Mouse (Mus musculus) NIH3T3 (cell line): ENCODE data around the gene Cryzl2.

Experiments used
- DNase-seq: peaks from one replicate; pipeline ENCODE4 v3.0.0-alpha.2; 2012; ENCODE audit warnings: low read depth

The Cryzl2 gene

DNA sequence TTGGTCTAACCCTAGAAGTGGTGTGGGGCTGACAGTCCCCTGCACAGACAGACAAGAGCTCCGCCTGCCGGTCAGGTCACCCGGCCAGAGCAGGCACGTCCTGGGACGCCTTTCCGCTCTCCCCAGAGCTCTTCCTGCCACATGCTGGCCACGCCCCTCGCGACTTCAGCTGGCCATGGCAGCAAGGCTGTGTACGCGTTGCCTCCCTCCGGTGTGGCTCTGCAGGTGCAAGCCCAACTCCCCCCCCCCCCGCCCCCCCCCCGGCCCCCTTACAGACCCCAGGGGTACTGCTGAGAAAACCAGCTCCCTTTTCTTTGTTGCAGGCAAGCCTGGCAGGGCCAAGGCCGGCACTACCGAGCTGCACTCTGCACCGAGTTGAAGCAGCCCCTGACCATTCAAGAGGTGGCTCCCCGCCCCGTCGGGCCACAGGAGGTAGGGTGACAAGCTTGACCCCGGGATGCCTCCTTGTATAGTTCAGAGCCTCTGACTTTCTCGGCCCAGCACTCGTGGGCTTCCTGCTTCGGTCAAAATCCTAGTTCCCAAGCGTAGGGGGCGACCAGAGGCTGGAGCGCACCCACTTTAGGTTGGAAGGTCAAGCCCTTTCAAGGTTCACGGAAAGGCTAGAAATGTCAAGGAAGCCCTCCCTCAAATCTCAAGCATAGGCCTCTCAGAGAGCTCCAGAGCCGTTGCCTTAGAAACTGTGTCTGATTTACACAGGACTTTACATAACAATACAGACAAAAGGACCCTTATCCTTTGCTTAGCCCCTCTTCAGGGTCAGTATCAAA, at the start of gene Cryzl2:
Gene Cryzl2, plus strand, starts transcription at position 157 of the 788 bp plus-strand sequence.
- DNase-seq: no peak

DNA sequence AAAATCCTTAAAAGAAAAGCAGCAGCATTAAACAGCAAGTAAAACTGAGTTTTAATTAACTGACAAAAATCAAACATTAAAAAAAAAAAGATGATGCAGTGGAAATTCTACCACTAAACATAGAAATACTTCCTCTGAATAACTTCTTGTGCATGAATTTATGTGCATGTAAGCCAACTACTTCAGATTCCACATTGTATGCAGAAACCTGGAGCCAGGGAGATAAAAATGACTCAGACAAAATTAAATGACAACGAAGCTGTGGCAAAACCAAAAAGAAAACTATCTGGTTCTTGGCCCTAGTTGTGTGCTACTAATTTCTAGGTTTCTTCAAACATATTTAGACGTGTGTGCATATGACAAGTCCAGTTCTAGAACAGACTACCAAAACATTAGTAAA, 48.7 kb upstream of the Cryzl2 start:
- DNase-seq: no peak

DNA sequence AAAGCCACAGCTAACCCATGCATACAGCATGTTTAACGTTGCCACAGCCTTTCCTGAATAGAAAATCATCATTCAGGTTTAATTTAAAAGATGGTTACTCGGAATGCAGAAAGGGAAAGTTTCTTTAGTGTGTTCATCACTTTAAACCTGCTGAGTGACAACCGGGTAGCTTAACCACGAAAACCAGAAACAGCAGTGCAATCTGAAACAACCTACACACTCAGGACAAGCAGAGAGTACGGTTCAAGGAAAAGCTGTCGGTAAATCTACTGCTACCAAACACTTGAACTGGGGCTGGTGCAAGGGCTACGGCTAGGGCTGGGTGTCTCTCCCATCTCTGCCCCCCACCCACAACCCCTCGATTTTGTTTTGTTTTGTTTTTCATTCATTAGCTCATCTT, 47.4 kb upstream of the Cryzl2 start:
- DNase-seq: no peak

DNA sequence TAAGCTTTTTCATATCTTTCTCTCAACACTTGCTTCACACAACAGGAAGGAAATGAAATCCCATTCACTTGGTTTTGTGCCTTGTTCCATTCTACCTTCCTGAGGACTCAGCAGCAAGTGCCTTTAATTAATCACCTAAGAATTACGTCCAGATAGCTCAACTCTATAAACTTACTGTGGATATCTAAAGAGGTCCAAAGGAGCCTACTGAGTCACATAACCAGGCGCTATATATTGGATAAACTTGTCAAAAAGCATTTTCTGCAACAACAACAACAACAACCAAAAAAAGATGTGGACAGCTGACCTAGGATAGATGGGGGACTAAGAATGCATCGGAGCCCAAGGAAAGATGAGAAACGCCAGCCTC, 47.1 kb upstream of the Cryzl2 start:
- no peak for DNase-seq

DNA sequence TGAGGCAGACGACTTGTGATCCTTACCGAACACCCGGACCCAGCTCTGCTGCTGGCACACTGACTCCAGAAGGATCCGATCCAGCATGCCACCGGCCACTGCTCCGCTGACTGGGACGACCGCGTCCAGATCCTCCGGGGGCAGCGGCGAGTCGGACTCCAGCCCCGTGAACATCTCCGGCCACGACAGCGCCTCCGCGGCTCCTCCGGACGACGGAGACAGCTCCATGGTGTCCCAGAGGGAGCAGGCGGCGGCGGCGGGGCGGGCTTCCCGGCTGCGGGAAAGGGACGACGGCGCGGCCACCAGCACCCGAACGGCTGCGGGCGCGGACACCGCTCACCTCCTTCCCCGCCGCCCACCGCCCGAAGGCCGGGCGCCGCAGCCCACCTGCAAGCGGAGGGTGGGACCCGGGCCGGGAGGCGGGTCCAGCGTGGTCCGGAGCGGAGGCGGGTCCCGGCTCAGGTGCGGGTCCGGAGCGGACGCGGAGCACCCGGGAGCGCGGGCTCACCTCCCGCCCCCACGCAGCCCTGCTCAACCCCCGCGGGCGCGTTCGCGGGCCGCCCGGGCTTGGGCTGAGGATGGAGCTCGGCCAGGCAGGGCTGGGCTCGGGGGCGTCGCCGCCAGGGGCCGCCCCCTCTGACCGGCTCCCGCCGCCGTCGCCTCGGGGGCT, 46.5 kb upstream of the Cryzl2 start:
- peak; percentile 68 for DNase-seq

DNA sequence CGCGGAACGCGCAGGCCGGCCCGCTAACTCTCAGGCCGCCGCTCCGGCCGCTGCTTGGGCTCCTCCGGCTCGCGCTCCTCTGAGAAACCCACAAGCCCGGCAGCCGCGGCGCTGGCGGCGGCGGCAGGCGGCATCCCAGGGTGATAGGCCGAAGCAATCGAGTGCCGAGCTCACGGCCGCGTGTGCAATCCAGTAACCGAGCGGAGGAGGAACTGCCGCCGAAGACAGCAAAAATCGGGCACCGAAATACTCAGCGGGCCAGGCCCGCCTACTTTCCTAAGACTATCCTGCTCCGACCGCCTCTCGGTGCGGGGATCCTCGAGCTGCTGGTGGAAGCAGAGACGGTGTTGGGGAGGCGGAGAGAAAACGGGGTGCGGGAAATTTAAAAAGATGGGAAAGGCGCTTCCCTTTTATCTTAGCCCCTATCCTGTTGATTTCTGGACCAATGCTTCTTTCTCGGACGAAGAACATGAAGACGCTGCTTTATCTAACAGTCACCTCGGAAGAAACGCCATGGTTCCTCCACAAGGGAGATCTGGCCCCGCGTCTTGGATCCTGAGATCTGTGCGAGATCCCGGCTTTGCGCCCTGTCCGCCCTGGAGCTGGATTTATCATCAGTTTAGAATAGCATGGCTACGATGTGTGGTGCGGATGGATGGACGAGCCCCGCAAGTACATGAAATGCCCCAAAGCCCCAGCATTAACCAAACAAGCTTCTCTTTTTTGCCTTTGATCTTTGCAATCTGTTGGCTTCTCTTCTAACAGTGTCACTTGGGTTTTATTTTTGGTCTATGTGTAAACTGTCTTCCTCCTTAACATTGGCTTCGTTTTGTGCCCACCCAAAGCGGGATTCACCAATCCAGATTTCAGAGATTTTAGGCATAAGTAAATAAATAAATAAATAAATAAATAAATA, 45.7 kb upstream of the Cryzl2 start, which contains the start of gene Rasal2:
Gene Rasal2, minus strand, starts transcription at position 142 of the 916 bp plus-strand sequence.
- peak; percentile 99 for DNase-seq

DNA sequence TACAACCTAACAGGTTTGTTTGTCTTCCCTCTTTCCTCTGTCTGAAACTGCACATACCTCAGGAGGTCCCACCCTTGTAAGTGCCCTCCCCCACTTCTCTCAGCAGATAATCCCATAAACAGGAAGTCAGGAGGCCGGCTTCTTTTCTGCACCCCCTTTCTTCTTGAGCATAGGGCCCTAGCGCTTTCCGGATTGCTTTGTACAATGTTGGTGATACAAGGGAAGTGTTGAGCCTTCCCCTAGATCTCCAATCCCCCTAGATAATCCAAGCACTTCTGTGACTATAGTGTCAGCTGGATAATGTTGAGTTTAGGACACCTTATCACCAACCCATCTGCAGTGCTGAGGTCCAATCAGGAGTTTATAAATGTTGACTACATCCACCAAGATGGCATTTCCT, 42.6 kb upstream of the Cryzl2 start:
- no peak for DNase-seq

DNA sequence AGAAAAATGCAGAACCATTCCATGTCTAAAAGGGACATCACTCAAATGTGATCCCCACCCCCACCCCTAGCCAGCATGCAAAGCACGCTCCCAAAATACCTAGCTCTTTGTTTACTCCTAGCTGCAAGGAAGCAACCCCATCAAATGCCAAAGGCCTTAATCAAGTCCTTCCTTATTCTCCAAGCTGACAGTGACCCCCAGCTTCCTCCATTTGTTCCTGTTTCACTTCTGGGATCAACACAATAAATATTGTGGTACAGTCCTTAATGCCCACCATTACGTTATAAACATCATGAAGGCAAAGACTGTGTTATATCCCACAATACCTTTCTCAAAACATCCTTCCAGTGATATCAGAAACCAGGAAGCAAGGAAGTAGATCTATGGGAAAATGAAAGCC, 41.7 kb upstream of the Cryzl2 start:
- no peak for DNase-seq

DNA sequence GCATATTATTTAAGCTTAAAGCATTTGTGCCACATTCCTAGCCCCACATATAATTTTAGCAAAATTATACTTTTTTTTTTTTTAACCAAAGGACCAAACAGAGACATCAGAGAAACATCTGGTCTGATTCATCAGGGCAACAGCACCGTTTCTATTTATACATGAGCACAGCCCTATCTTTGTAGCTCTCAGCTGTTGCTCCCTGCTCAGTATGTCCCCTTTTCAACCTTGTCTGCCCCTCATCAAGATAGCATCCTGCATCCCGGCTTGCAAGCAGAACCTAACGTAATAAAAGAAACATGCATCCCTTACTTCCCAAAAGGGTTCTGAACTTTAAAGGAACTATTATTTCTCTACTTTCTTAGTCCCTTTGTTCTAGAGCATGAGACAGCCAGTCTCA, 41.0 kb upstream of the Cryzl2 start:
- no peak for DNase-seq

DNA sequence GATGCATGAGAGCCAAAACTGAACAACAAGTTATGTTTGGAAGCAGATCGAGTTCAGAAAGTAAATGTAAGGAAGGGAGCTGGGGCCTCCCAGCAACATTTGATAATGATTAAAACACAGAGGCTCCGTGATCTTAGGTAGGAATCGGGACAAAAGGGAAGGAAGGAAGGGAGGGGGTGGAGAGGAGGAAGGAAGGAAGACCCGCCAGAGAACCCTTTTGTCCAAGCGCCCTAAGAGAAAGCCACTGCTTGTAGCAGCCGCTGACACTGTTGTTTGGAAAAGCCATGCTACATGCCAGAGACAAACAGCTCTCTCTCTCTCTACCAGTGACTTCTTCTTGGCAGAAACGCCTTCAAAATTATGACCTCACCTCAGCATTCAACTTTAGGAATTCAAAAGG, 40.5 kb upstream of the Cryzl2 start:
- no peak for DNase-seq

DNA sequence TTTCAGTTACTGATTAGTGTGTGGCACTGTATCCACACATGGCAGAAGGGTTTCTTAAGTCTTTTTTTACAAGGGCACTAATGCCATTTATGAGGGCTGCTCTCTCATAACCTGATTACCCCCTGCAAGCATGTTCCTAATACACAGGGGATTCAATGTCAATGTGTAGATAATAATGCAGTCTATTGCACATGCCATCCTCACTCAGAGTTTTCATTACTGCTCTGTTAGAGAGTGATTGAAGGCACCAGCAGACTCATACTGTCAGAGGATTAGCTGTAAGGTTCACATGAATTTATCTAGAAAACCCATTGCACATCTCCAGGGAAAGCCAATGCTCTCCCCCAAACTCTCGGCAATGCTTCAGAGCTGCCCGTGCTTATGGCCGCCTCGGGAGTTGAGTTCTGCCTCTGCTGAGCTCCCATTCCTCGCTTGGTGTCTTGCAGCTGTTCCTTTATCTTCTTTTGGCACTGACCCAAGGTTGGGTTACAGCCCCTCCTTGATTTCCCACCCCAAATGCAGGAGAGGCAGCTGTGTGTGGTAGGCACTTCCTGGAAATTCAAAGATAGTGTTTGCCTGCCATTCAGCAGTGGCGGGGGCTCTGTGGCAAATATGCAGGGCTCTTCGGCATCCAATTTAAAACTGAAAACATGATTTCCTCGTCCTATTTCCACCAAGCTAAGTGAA, 32.5 kb upstream of the Cryzl2 start:
- no peak for DNase-seq

DNA sequence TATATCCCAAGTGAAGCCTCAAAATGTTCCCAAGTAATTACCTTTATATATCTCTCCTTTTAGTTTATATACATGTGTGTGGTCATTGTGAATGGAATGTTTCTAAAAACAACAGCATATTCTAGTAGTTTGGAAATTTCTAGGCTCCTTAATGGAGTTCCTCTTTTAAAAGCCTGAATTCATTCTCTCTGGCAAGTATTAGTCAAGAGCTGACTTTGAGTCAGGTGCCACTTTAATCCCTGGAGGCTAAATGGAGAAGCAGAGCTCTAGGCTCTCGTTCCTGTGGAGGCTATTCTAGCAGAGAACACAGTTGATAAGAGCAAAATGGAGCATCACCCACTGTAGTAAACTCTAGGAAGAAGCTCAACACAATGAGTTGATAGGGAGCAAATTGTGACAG, 31.4 kb upstream of the Cryzl2 start:
- no peak for DNase-seq

DNA sequence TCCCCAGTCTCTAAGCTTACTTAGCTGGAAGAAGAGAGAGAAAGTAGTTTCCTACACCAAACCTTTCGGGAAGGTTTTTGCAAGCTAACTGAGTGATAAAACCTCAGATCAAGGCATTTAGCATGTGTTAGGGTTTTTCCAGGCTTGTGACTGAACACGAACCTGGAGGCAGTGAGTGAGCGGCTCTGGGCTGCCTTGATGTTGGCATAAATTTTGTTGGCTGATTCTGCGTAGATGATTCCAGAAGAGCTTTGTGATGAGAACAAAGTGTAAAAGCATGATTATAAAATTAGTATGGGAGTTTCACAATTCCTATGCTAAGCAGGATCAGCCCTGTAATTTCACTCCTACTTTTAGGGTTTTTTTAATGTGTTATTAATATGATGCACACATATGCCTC, 30.8 kb upstream of the Cryzl2 start:
- no peak for DNase-seq

DNA sequence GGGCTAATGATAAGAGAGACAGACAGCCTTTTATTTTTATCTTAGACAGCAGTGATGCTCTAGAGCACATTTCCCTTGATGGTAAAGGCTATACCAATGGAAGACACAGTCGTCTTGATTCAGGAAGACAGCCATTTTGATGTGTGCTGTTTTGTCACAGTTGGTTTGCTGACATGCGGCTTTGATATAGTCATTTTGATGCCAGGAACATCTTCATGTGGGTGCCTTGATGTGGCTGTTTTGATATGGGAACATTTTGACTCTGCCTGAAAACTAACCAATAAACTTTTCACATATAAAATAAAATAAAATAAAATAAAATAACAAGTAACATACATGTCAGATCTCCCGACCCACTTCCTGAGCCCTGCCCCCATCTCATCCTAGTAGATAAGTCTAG, 30.0 kb upstream of the Cryzl2 start:
- DNase-seq: no peak

DNA sequence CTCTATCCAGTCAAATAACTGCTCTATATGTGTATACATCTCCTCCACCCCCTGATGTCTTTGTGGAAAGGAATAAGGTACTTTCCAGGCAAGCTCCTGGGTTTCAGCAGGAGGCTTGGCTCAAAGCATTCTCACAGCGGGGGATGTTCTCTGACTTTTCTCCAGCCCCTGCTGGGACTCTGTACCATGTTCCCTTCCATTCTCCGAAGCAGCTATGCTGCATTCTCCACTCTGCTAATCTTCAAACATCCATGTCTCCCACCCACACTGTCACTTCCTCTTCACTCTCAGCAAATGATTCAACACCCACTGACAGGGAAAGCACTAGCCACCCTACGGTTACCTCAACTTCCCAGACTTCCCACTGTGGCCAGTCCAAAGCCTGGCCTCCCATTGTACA, 25.1 kb upstream of the Cryzl2 start:
- no peak for DNase-seq

DNA sequence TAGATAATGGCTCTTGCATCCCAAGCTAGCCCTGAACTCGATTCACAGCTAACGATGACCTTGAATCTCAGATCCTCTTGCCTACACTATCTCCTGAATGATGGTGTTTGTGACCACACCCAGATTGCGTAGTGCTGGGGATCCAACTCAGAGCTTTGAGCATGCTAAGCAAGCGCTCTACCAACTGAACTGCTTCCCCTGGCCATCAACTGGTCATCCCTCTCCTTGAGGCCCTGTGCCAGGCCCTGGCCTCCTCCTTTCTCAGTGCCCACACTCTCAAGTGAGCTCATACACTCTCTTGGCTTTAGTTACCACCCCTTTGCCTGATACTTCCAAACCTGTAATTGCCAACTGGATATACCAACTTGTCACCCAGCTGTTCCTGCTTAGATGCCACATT, 24.0 kb upstream of the Cryzl2 start:
- DNase-seq: no peak

DNA sequence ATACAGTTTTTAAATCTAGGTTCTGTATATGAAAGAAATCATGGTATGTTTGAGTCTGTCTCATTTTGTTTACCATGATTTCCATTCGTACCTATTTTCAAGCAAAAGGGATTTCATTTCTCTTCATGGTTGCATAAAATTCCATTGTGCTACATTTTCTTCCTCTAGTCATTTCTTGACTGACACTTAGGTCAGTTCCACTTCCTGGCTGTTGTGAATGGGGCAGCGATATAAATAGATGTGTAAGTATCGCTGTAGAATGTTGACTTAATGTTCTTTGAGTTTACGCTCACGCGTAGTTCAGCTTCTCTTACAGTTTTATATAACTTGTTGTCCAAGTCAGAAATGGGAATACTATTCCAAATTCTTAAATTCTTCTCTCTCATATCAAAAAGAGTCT, 22.5 kb upstream of the Cryzl2 start:
- DNase-seq: no peak

DNA sequence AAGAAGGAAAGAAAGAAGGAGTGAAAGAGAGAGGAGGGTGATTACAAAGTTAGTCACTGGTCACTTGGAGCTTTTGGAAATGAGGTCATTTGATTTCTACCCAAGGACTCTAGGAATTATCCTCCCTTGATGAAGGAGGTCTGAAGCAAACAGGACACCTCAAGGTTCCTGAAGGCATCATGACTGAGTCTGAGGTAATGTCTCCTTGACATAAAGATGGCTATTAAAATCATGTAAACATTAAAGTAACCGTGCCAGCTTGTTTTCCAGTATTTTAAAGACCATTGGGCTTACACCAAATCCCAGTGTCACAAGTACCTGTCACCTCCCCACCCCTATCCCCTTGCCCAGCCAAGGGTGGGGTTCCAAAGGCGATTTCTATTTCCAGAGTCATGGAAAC, 20.1 kb upstream of the Cryzl2 start:
- DNase-seq: no peak

DNA sequence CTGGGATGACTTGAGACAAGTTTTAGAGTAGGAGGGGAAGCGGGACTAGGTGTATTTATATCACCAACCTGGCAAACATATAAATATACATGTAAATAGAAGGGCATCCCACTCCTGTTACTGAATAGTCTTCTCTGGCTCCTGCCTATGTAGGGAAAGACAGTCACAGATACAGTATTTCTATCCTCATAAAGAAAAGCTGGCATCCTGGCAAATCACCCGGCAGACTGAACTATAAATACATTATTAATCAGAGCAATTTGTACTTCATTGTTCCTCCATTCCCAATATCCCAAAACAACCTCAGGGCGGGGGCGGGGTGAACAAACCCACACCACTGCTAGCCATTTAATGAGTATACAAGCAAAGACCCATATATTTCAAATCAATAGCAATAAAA, 19.3 kb upstream of the Cryzl2 start:
- no peak for DNase-seq

DNA sequence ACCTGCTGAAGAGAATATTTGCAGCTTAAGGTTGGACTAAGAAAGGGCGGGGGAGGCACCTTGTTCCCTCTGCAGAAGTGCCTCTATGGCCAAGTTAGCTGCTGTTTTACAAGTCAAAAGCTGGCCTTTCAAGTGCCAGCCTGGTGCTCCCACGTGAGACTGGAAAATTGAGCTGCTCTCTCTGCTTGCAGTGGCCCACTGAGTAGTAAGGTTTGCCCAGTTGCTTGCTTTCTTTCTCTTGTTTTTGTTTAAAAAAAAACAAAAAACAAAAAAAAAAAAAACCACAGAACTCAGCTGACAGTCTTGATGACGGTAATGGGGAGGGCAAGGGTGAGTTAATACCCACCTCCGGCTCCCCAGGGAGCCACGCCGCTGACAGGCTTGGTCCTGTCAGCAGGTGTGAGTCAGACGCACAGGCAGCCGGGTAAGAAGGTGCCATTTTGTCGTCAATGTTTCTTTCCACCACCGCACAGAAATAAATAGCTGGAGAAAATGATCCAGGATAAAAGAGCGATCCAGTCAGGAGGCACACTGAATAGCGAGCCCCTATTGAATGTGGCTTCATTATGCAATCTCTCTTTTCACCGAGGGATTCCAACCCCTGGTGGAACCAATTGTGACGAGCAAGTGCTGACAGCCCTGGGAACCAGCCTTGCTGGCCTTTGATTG, 18.3 kb upstream of the Cryzl2 start:
- DNase-seq: peak; percentile 31

DNA sequence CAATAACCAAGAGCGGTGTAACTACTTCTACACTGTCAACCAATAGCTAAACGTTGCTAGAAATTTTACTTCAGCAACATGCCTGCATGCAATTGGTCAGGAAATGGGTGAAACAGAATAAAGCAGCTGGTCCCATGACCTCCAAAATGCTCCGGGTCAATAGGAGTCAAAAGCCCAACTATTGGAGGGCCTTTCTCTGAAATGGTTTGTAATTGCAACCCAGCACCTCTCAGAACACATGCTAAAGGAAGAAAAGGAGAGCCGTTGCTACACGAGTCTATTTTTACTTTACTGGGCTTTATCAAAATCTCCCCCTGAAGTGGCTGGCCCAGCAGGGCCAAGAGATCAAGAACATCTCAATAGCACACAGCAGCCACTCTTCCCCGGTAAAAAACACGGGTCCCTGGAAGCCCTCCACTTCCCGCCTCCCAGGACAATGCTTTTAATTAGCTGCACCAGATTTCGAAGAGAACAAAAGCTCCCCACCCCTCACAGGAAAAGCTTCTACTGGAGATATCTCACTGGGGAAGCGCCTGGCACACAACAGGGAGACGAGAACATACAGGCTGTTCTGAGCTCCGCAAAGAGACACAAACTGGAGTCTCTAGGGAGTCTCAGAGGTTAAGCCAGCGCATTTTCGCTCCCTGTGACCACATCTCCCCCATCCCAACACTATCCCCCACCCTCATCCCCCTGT, 15.2 kb upstream of the Cryzl2 start:
- no peak for DNase-seq
